Mouse (Mus musculus): Measurements from ENCODE around the gene Cd248. TPM values are rescaled to one million over a fixed set of nuclear protein-coding genes. Genes with fewer than 3 reads are reported as not detected.

Gene Cd248
- 37.1 and 42.5 TPM in 2 replicates for polyA plus RNA-seq (2016; fragmentation: Nextera tagmentation; extraction: Ambion mirVana)

DNA sequence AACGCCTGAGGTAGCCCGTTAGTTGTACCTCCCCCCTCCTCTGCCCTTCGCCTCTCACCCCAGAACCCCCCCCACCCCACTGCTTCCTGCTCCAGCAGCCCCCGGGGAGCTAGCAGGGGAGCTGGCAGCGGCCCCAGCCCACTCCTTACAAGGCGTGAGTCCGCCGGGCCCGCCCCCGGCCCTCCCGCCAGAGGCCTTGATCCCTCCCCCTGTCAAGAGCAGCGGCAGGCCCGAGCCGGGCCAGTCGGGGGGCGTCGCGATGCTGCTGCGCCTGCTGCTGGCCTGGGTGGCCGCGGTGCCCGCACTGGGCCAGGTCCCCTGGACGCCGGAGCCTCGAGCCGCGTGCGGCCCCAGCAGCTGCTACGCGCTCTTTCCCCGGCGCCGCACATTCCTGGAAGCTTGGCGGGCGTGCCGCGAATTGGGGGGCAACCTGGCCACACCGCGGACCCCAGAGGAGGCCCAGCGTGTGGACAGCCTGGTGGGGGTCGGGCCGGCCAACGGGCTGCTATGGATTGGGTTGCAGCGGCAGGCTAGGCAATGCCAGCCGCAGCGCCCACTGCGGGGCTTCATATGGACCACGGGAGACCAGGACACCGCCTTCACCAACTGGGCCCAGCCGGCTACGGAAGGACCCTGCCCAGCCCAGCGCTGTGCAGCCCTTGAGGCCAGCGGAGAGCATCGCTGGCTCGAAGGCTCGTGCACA lies at the start of gene Cd248:
Gene Cd248, plus strand, starts transcription at position 212 of the 703 bp plus-strand sequence.
- H3K27me3 ChIP-seq (ENCODE audit: low read depth, poor library complexity, severe bottlenecking), result 0 out of 2 replicates have a peak, but pooled peaks cover 12% of the 10 kb centered on the region
- no peaks in the 10 kb centered on the region for H3K36me3 ChIP-seq
- 1% methylated on average over 56 of the region's 56 CpGs for WGBS
- H3K4me1 ChIP-seq, result peaks cover 84% of the 10 kb centered on the region
- DNase-seq (ENCODE audit: low spot score), result peak; percentile 86
- peak within 1 kb of the TSS; percentile 98 for H3K27ac ChIP-seq
- H3K9me3 ChIP-seq (replicated peaks), result no peaks in the 10 kb centered on the region
- peak within 1 kb of the TSS; percentile 67 for H3K4me3 ChIP-seq

DNA sequence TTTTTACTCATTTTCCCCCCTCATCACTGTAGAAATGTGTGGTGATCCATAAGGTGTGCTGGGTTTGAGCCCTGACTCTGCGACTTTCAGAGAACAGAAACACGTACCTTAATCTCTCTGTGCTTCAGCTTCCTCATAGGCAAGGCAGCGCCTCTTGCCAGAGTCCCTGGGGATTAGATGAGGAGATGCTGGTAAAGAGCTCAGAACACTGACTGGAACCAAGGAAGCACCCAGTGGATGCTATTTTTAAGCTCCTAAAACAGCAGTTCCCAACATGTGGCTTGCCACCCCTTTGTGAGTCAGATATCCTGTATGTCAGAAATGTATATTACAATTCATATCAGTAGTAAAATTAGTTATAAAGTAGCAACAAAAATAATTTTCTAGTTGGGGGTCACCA lies 49.7 kb upstream of the Cd248 start:
- DNase-seq (ENCODE audit: low spot score), result no peak
- no peak overlapping the region for H3K4me3 ChIP-seq
- H3K9me3 ChIP-seq (replicated peaks), result no peaks in the 10 kb centered on the region
- WGBS, result 86% methylated on average over 3 of the region's 3 CpGs
- H3K27ac ChIP-seq, result no peak overlapping the region
- H3K36me3 ChIP-seq, result no peaks in the 10 kb centered on the region
- no peaks in the 10 kb centered on the region for H3K27me3 ChIP-seq (ENCODE audit: low read depth, poor library complexity, severe bottlenecking)
- peaks cover 10% of the 10 kb centered on the region for H3K4me1 ChIP-seq

DNA sequence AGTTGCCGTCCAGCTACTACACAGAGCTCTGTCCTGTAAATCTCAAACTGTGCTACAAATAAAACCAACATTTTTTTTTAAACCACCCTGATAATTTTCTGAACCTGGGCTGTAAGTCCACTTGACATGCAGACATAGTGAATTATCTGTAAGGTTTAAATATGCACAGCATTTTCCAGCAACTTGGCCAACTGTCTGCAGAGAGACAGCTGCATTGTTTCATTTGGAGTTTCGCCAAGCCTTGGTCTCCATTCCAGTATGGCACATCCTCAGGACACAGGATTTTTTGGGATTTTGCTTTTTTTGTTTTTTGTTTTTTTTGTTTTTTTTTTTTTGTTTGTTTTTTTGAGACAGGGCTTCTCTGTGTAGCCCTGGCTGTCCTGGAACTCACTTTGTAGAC lies 46.5 kb upstream of the Cd248 start:
- H3K36me3 ChIP-seq, result peaks cover 6% of the 10 kb centered on the region
- no peak overlapping the region for H3K27ac ChIP-seq
- no peak for DNase-seq (ENCODE audit: low spot score)
- WGBS, result 88% methylated on average over 2 of the region's 2 CpGs
- no peak overlapping the region for H3K4me3 ChIP-seq
- H3K27me3 ChIP-seq (ENCODE audit: low read depth, poor library complexity, severe bottlenecking), result no peaks in the 10 kb centered on the region
- H3K9me3 ChIP-seq (replicated peaks), result no peaks in the 10 kb centered on the region
- H3K4me1 ChIP-seq, result peaks cover 16% of the 10 kb centered on the region

DNA sequence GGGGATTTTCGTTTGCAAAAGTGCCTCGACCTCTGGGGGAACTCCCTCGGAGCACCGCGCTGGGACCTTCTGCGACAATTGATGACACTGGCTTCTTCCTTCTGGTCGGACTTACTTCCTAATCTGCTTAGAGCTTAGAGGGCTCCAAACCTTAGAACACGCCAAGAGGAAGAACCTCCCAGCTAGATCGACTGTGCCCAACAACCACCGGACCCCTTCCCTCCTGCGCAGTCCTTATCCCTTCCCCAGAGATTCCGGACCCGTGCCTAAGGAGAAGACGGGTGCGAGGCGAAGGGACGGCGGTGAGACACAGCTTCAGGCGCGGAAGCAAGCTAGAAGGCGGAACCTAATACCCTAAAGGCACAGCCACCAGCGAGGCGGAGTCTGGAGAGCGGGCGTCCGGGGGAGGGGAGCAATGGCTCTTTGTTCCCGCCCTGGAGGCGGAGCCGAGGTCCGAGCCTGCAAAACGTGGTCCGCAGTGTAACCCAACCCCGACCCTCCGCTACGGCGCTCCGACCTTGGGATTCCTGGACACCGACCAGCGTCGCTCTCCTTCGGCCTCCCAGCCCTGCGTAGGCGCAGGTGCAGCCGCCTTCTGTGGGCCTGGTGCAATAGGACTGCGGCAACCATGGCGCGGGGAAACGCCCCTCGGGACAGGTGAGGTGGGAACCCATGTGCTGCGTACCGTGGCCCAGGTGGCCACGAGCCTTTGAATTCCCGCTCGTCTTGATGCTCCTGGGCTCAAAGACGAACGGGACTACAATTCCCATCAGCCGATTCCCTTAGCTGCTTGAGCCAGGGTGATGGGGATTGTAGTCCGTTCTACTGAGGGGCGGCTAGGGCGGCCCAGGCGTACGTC lies 44.0 kb upstream of the Cd248 start, which contains the start of gene Slc29a2:
Gene Slc29a2, plus strand, starts transcription at position 240 of the 859 bp plus-strand sequence.
- under 1% methylated on average over 62 of the region's 62 CpGs for WGBS
- H3K27ac ChIP-seq, result peak within 1 kb of the TSS; percentile 91
- peaks cover 31% of the 10 kb centered on the region for H3K36me3 ChIP-seq

DNA sequence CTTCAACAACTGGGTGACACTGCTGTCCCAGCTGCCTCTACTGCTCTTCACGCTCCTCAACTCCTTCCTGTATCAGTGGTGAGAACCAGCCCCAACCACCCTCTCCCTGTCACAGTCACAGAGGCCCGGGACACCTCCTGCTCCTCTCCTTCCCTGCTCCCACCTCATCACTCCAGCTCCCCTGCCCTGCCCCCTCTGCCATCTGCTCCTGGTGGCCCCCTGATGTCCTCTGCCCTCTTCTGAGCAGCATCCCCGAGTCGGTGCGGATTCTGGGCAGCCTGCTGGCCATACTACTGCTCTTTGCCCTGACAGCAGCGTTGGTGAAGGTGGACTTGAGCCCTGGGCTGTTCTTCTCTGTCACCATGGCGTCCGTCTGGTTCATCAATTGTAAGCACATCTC lies 41.8 kb upstream of the Cd248 start:
- 92% methylated on average over 8 of the region's 8 CpGs for WGBS
- no peaks in the 10 kb centered on the region for H3K9me3 ChIP-seq (replicated peaks)
- peaks cover 12% of the 10 kb centered on the region for H3K4me1 ChIP-seq
- H3K4me3 ChIP-seq, result no peak overlapping the region
- DNase-seq (ENCODE audit: low spot score), result no peak
- no peak overlapping the region for H3K27ac ChIP-seq
- no peaks in the 10 kb centered on the region for H3K27me3 ChIP-seq (ENCODE audit: low read depth, poor library complexity, severe bottlenecking)
- H3K36me3 ChIP-seq, result peaks cover 53% of the 10 kb centered on the region

More for the DNA sequence above, 44.0 kb upstream of the Cd248 start, which contains the start of gene Slc29a2:
- peak; percentile 95 for DNase-seq (ENCODE audit: low spot score)
- Histone ChIP-seq H3K4me1 (peaks cover 12% of the 10 kb centered on the region), H3K9me3 (replicated peaks) (no peaks in the 10 kb centered on the region), H3K4me3 (peak within 1 kb of the TSS; percentile 63), H3K27me3 (ENCODE audit: low read depth, poor library complexity, severe bottlenecking) (no peaks in the 10 kb centered on the region)

DNA sequence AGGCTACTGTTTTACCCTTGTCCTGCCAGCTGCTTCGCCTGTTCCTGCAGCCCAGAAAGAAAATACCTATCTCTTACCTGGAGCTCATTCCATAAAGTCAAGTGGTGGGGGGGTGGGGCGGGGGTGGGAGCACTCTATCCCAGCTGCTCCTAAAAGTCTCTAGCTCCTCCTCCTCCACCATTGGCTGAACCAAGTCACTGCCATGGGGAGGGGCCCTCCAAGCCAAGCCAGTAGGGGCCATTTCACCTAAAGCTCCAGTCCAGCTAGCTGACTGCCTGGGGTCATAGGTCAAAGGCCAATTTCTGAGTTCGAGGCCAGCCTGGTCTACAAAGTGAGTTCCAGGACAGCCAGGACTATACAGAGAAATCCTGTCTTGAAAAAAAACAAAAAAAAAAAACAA lies 35.2 kb upstream of the Cd248 start:
- DNase-seq (ENCODE audit: low spot score), result no peak
- WGBS, result 86% methylated on average over 3 of the region's 3 CpGs
- Histone ChIP-seq H3K36me3 (peaks cover 53% of the 10 kb centered on the region), H3K4me3 (no peak overlapping the region), H3K27me3 (ENCODE audit: low read depth, poor library complexity, severe bottlenecking) (no peaks in the 10 kb centered on the region), H3K9me3 (replicated peaks) (no peaks in the 10 kb centered on the region), H3K4me1 (peaks cover 8% of the 10 kb centered on the region), H3K27ac (no peak overlapping the region)

DNA sequence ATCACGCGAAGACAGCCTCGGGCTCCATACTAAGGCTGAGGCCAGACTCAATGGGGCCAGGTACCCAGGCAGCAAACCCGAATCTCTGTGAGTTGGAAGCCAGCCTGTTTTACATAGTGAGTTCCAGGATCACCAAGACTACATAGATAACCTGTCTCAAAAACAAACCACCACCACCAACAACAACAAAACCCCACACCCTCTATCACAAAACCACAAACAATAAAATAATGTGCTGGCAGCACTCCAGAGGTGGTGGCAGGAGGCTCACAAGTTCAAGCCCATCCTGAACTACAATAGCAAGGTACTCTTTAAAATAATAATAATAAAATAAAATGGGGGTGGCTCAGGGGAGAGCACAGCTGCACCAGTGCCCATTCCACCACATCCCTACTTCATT lies 31.3 kb upstream of the Cd248 start:
- H3K27ac ChIP-seq, result no peak overlapping the region
- peaks cover 14% of the 10 kb centered on the region for H3K36me3 ChIP-seq
- WGBS, result 82% methylated on average over 4 of the region's 4 CpGs
- H3K9me3 ChIP-seq (replicated peaks), result no peaks in the 10 kb centered on the region
- DNase-seq (ENCODE audit: low spot score), result no peak
- peaks cover 35% of the 10 kb centered on the region for H3K4me1 ChIP-seq
- no peak overlapping the region for H3K4me3 ChIP-seq
- no peaks in the 10 kb centered on the region for H3K27me3 ChIP-seq (ENCODE audit: low read depth, poor library complexity, severe bottlenecking)

DNA sequence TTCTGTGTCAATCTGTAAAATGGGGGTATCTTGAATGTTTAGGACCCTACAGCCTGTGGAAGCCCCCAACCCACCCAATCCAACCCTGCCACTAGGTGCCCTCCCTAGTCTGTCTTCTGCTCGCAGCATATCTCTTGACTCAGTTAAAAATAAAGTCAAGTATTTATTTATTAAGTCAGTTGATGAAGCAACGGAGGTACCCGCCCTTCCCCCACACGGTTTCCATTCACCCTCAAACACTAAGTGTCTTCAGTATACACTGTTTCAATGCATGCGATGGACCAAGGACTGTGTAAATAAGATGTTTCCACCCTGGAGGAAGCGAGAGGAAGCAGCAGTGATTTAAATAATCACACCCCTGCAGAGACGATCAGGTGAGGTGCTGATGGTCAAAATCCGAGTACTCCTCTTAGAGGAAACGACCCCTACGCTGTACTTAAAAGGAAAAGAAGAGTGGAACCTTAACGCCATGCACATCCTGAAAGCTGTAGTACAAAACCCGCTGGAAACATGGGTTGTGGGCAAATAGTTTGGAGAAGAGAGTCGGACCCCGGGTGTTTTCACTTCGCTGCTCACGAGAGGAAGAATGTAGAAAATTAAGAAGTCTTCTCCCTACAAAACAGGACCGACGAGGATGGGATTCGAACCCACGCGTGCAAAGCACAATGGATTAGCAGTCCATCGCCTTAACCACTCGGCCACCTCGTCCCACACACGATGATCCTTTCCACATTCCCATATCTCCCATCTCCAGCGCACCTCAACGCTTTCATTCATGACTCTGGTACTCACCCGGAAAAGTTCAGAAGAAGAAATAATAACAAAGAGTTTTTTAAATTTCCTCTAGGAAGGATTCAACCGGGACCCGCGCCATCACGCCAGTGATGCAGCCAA lies 30.0 kb upstream of the Cd248 start:
- H3K9me3 ChIP-seq (replicated peaks), result no peaks in the 10 kb centered on the region
- peak overlapping the region; percentile 91 for H3K4me3 ChIP-seq
- peak overlapping the region; percentile 94 for H3K27ac ChIP-seq
- 6% methylated on average over 32 of the region's 32 CpGs for WGBS
- H3K36me3 ChIP-seq, result peaks cover 5% of the 10 kb centered on the region
- DNase-seq (ENCODE audit: low spot score), result peak; percentile 91
- H3K27me3 ChIP-seq (ENCODE audit: low read depth, poor library complexity, severe bottlenecking), result no peaks in the 10 kb centered on the region
- H3K4me1 ChIP-seq, result peaks cover 46% of the 10 kb centered on the region

DNA sequence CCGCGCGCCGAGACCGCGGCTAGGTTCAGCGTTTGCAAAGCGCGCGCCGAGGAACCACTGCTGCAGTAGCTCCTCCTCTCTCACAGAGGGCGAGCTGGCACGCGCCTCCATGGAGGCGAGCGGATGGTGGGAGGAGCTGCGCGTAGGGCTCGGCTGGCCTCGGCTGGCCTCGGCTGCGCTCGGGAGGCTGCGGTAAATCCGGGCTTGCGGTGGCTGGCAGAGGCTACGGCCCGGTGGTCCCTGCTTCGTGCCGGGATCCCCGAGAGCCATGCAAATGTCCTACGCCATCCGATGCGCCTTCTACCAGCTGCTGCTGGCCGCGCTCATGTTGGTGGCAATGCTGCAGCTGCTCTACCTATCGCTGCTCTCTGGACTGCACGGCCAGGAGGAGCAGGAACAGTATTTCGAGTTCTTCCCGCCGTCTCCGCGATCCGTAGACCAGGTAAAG lies 29.1 kb upstream of the Cd248 start, which contains the start of the genes B4gat1 and AC124502.3:
Gene B4gat1, plus strand, starts transcription at position 118 of the 448 bp plus-strand sequence.
Gene AC124502.3, plus strand, starts transcription at position 183 of the 448 bp plus-strand sequence.
- peak within 1 kb of the TSS; percentile 94 for H3K27ac ChIP-seq
- H3K27me3 ChIP-seq (ENCODE audit: low read depth, poor library complexity, severe bottlenecking), result no peaks in the 10 kb centered on the region
- H3K4me1 ChIP-seq, result peaks cover 46% of the 10 kb centered on the region
- 0% methylated on average over 44 of the region's 44 CpGs for WGBS
- peaks cover 7% of the 10 kb centered on the region for H3K36me3 ChIP-seq
- H3K4me3 ChIP-seq, result peak within 1 kb of the TSS; percentile 91
- DNase-seq (ENCODE audit: low spot score), result peak; percentile 90
- no peaks in the 10 kb centered on the region for H3K9me3 ChIP-seq (replicated peaks)

DNA sequence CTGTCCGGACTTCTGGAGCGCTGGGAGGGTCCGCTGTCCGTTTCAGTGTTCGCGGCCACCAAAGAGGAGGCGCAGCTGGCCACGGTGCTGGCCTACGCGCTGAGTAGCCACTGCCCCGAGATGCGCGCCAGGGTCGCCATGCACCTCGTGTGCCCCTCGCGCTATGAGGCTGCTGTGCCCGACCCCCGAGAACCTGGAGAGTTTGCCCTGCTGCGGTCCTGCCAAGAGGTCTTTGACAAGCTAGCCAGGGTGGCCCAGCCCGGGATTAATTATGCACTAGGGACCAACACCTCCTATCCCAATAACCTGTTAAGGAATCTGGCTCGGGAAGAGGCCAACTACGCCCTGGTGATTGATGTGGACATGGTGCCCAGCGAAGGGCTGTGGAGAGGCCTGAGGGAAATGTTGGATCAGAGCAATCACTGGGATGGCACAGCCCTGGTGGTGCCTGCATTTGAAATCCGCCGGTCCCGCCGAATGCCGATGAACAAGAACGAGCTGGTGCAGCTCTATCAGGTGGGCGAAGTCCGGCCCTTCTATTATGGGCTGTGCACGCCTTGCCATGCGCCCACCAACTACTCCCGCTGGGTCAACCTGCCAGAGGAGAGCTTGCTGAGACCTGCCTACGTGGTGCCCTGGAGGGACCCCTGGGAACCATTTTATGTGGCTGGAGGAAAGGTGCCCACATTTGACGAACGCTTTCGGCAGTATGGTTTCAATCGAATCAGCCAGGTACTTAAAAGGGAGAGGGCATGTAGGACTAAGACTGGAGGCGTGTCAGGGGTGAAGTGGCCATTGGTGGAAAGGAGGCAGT lies 28.4 kb upstream of the Cd248 start:
- peak; percentile 62 for DNase-seq (ENCODE audit: low spot score)
- peaks cover 14% of the 10 kb centered on the region for H3K36me3 ChIP-seq
- peak overlapping the region; percentile 91 for H3K4me3 ChIP-seq
- WGBS, result 12% methylated on average over 41 of the region's 41 CpGs
- peak overlapping the region; percentile 94 for H3K27ac ChIP-seq
- H3K27me3 ChIP-seq (ENCODE audit: low read depth, poor library complexity, severe bottlenecking), result no peaks in the 10 kb centered on the region
- peaks cover 46% of the 10 kb centered on the region for H3K4me1 ChIP-seq
- H3K9me3 ChIP-seq (replicated peaks), result no peaks in the 10 kb centered on the region

DNA sequence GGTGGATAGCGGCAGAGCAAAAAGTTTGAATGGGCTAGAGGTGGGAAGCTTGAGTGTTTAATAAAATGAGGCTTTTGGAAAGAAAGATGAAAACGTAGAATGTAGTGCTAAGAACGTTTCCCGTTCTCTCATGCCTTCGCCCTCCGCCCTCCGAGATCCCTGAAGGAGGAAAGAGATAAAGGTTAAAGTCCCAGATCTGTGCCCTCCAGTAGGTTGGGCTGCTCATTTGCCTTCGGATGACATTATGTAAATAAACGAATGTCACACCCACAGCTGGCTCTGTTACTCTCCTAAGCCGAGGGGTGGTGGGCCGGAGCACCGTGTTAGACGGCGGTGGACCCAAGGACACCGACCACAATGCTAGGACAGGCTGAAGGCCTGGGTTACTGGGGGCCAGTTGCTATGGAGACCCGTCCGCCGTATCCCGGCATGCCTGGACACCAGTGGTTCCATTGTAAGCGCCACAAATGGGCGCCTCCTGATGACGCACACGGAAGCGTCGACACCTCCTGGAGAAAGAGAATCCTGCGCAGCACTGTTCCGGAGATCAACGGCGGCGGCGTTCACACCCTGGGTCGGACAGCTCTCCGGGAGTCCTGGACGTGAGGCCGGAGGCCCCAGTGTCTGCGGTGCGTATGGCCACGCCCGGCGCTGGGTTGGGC lies 26.9 kb upstream of the Cd248 start, which contains the start of gene Brms1:
Gene Brms1, plus strand, starts transcription at position 493 of the 662 bp plus-strand sequence.
- Histone ChIP-seq H3K36me3 (peaks cover 17% of the 10 kb centered on the region), H3K27ac (peak within 1 kb of the TSS; percentile 81), H3K27me3 (ENCODE audit: low read depth, poor library complexity, severe bottlenecking) (no peaks in the 10 kb centered on the region), H3K4me1 (peaks cover 46% of the 10 kb centered on the region), H3K4me3 (peak within 1 kb of the TSS; percentile 91), H3K9me3 (replicated peaks) (no peaks in the 10 kb centered on the region)
- 10% methylated on average over 40 of the region's 40 CpGs for WGBS
- DNase-seq (ENCODE audit: low spot score), result peak; percentile 96
